Mouse (Mus musculus) frontal cortex, adult 2 months (tissue): ENCODE measurements around the gene Syt17. TPM values are rescaled to one million over a fixed set of nuclear protein-coding genes. Genes with fewer than 3 reads are reported as not detected.

Source experiments
- DNase-seq, 2 experiments: peaks; one replicate each; pipeline ENCODE4 v3.0.0; 2022; ENCODE audit warnings: low spot score in 1 of 2; ENCODE audit errors: extremely low spot score in 1 of 2
- polyA plus RNA-seq: library from polyadenylated mRNA; depleted of rRNA; stranded (reverse); fragments of >200 nt; gene quantifications from 2 replicates; pipeline ENCODE4 v1.2.3, GENCODE M21; 2012

The Syt17 gene
- polyA plus RNA-seq, 1 experiment: 81.7 TPM

DNA sequence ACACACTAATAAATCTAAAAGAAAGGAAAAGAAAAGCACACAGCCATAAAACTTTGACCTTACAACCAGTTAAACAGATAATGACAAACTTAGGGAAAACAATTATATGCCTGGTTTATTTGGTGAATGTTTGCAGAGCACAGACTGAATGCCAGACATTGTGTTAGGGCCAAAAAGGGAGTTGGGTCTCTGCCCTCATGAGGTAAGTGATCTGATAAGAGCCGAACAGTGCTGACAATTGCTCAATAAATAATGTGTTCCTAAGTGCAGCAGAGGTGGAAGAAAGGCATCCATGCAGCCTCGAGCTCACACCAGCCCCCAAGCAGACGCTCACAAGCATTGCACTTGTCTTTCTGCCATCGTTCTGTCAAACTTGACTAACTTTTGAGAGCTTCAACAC is 16.4 kb upstream of the Syt17 start:
- DNase-seq: no peak

DNA sequence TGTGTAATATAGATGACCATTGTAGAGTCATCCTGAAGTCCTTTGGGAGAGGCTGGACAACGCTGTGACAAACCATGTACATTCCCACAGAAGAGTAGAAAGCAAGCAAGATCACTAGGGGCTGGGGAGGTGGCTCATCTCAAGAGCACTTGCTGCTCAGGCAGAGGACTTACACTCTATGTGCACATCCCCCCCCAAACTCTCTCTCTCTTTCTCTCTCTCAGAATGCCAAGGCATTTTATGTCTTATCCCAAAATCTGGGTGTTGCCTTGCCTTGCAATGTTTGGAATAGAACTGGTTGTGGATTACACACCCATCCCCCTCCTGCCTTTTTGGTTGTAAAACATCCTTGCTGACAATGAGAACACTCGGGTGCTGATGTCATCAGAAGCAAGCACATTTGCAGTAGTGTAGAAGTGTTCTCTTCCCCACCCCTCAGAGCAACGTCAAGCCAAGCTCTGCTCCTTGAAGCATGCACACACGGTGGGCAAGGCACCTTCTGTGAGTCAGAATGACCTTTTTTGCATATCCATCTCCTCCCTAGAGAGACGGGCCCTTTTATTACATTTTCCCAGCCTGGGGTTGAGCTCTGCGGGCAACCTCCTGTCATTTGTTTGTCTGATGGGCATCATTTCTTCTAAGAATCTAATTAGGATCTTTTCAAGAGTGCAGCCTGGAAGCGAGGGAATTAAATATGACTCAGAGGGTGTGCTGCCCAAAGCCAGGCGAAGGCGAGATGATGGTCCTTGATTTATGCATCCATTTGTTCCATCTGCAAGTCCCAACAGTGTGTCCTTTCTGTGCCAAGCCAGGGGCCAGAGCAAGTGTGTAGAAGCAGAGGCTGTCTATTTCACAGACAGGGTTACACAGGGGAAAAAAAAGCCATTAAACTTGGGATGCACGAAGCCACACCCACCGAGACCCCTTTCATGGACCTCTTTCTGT is 15.1 kb upstream of the Syt17 start:
- no peak for DNase-seq

DNA sequence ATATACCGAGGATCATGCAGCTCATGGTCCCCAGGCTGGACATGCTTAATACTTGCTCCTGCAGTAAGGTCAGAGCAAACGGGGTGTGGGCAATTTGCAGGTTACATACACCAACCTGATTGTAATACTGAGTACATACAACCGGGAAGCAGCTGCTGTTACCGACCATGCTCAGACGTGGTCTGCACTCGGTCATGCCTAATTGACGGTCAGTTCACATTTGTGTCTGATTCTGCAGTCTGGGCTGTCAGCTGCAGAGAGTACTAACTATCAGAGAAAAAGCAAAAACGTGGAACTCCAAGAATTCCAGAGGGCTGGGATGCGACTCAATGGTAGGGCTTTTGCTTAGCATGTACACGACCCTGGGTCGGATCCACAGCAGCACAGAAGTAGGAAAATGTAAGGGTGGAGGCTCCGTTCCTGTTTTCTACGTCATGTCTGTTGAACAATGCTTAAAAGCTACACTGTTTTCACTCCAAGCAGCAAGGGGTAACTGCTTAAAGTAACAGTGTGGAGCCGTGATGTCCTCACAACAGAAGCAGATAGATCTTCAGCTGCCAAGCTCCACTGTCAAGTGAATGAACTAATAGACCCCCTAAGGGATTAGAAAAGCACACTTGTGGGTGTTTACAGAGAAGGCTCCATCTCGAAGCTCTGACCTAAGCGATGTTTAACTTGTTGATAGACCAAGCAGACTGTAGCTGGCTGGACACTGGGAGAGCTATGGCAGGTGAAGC is 13.5 kb upstream of the Syt17 start:
- DNase-seq: no peak

DNA sequence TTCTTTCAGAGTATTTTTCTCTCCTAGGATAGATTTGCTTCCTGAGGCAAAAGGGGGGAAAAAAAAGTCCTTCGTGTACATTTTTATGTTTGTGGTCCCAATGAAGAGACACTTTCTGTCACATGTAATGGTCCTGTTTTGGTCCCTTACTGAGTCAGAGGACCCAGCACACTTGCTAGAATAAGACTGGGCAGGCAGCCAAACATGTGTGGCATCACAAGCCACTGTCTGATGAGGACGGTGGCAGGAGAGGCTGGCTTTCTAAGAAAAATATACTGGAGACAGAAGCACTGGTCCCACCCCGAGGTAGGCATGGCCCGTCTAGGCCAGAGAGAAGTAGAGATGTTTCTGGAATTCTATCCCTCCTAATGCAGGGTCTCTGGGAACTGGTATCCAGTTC is 5.7 kb upstream of the Syt17 start:
- DNase-seq: no peak

DNA sequence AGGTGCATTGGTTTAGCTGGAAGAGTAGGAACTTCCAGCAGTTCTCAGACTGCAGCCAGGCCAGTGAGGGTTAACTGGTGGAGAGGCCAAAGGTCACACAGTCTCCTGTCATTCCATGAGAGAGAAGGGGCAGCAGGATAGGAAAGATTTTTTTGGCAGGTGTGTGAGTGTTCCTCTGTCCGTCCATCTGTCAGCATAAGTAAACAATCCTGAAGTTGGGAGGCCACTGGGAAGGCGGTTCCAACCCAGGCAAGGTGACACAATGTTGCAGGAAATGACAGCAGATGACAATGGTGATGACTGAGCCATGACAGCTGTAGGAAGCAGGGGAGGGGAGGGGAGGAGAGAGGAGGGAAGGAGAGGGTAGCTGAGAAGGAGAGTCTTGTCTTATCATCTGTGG is 4.9 kb upstream of the Syt17 start:
- no peak for DNase-seq

DNA sequence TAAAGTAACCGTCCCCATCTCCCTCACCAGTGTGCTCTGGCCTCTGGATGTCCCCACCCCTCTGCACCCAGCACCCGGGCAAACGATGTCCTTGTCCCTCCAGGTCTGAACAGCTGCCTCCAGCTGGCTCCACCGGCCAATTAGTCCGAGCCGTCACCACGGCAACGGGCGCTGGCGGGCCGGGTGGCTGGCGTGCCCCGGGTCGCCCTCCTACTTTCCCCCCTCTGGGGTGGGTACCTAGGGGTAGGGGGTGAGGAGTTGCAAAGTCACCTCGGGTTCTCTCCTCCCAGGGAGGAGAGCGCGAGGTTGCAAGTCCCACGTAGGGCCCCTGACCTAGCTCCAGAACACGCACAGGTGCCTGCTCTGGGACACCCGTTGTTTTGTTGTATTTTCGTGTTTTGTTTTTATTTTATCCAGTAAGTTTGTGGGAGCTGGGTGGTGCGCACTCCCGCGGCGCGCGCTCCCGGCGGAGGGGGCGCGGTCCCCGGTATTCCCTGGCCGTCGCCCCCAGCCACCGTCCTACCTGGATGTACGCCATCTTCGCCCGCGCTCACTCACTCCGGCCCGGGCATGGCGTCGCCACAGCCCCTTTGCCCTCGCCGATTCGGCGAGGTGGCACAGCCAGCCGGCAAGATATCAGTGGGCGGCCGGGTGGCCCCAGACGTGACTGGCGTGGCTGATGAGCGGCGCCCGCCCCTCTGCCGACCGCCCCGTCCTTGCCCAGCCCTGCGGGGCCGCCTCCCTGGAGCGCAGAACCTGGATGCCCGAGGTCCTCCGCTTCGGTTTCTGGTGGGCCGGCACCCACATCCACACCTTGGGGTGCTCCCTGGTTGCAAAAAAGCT is 510 bp downstream of the Syt17 start:
- DNase-seq: no peak

DNA sequence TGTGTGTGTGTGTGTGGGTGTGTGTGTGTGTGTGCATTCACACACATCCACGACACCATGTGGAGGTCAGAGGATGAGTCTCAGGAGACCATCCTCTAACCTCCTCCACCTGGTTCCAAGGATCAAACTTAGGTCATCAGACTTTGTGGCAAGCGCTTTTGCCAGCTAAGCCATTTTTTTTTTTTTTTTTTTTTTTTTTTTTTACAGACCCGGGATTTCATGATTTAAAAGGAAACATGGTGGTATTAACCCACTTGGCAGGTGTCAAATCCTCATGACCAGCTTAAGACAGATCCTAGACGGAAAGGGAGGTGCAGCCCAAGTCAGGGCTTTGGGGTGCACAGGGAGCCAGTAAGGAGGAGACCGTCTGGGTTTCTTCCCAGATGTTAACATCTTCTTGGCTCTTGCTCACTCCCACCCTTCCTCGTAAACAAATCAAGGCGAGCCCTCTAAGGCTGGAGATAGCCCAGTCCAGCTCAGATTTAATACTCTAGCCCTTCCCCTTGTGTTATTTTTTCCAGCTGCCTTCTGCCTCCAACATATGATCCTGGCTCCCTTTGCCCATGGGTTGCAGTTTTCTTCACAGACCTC is 4.0 kb downstream of the Syt17 start:
- DNase-seq: no peak

DNA sequence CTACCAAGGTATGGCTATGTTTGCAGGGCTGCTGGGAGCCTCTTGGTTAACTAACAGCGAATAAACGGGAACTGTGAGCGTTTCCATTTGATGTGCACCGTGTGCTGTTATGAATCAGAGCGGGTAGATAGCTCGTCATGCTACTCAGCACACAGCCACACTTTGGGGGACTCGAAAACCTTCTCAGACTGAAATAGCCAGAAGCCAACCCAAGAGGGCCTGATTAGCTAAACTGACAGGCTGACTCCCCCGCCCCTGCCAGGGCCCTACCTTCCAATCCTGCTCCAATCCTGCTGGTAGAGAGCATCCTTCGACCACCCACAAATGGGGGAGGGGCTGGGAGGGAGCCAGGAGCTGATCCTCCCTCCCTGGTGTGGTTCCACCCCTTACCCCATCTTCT is 4.7 kb downstream of the Syt17 start:
- DNase-seq: peak; percentile 45 to 57

DNA sequence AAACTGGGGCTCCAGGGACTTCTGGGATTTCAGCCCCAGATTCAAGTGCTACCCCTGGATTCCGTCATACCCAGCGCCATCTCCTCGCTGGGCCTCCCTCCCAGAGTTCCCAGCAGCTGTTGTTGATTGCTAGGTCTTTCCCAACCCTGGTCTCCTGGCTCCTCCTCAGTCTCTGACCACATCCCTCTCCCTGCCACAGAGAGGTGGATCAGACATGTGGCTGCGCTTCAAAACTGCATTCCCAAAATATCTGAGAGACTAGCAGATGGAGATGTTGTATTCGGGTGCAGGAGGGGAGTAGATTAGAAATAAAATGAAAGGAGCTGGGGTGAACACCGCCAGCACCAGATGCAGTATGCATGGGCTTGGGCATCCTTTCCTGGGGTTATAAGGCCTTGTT is 6.5 kb downstream of the Syt17 start:
- peak in 1 of 2 experiments; percentile 51 for DNase-seq

DNA sequence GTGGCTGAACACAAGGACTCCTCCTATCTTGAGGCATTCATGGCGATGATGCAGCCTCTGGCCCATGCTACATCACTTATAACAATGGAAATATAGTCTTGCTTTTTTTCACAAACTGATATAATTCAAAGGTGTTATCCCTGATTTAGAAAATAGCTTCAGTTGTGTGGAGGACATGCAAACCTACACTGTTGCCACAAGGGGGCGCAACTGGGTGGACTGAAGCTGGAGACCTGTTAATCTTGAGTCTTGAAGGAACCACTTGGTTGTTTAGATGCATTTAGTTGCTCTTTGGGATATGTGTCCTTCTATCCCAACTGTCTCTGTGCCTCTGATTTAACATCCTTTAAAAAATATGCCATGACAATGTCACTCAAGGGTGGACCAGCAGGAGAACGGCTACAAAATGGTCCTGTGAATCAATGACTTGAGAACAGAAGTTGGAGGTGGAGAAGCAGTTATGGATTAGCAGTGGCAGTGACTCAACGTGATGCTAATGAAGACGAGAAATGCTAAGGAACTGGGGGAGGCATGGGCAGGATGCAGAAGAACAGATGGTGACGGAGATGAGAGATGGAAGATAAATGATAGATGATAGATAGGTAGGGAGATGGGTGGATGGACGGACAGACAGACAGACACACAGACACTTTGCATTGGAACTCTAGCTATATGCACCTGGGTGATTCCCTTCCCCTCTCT is 10.8 kb downstream of the Syt17 start:
- DNase-seq: peak in 1 of 2 experiments; percentile 50

DNA sequence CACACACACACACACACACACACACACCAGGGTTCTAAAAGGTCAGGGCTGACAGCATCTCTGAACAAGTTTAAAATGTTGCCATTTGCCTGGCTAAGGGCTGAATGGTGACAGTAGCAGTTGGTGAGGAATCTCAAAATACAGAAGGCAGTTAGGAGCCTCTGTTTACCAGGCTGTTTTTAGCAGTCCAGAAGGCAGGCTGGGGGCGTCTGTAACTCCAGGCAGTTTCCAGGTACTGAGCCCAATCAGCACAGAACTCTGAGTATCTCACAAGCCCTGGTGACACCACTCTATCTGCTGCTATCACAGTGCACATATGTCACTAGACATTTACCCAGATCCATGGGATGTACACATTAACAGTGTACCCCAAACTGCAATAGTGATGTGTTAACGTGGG is 19.1 kb downstream of the Syt17 start:
- peak; percentile 82 to 88 for DNase-seq

DNA sequence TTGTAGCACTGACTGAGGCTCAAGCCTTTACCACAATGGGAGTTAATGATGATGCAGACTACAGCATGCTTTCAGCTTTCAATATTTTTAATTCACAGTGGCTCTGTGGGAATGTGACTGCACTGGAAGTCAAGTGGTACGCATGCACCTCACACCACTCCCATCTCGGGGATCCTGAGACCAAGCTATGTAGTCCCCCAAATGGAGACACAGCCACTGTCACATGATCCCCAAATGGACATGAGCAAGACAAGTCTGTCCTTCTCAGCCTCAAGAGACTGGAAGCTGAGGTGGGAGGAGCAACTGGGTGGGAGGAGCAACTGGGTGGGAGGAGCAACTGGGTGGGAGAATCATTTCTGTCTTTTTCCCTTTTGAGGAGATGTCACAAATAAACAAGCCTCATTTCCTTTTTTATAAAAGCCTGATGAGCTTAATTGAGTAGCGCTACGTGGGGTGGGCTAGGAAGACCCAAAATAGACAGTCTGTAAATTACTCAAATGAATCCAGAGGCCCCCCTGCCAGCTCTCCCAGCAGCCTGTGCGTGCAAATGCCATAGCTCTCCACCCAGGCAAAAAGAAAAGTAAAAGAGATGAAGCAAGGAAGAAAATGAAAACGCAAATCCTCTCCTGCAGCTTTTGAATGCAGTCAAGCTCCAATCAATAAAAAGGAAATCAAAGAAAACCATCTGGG is 28.4 kb downstream of the Syt17 start:
- DNase-seq: no peak

DNA sequence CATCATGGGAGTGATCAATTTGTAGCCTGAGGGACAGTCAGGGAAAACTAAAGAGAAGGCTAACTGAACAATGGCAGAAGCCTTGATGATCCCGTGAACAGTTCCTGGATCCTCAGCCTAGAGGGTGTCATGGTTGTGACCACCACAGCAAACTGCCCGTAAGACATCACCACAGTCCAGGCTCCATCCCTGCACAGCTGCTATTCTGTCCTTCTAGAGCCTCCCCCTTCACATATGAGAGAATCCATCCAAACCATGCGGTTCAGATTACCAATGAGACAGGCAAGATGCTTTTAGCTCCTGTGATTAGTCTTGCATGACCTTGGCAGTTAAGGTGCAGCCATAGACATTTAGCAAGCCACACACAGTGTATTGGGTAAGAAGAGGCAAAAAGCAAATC is 33.8 kb downstream of the Syt17 start:
- no peak for DNase-seq

DNA sequence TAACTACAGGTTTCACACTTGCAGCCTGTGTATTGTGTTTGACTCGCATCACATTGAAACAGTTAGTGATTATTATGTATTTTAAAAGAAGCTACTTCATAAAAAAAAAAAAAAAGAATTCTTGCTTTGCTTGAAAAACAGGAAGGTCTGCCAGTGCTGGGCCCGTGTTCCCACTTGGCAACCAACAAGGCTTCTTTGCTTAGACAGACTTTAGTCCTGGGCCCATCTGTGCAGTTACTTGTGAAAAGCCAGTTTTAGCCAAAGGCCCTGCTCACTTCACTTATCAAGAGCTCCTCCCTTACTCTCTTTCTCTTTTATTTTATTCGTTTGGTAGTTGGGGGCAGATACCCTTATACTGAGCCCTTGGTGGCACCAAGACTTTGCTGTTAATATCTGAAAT is 36.1 kb downstream of the Syt17 start:
- no peak for DNase-seq

DNA sequence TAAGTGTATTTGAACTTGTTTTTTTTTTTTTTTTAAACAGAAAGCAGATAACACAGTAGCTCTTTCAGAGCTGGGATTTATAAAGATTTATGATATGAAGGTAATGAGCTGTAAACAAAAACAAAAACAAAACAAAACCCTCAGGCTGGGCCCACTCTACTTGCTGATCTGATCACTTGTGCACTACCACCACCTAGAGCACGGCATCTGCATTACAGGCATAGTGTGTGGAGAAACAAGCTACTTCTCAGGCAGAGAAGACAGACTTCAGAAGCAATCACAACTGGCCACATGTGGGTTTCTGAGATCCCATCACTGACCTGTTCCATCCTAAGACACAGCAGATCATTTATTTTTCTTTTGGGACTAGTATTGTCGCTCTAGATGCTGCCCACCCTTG is 38.6 kb downstream of the Syt17 start:
- DNase-seq: peak in 1 of 2 experiments; percentile 44

DNA sequence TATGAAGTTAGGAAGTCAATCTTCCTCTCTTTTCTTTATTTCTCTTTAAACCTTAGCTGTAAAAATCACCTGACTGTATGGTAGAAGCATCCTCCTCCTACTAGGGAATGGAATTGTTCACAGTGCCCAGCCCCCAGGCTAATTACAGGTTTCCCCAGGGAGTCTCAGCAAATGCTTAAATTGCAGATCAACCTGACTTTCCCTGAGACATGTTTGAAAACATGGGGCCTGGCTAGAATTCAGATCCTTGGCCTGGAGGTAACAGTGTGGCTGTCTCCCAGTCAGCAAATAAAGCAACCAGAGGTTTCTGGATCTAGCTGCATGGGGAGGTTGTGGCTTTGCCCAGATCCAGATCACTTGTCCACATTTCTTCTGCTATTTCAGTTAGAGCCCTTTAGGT is 42.8 kb downstream of the Syt17 start:
- DNase-seq: no peak

DNA sequence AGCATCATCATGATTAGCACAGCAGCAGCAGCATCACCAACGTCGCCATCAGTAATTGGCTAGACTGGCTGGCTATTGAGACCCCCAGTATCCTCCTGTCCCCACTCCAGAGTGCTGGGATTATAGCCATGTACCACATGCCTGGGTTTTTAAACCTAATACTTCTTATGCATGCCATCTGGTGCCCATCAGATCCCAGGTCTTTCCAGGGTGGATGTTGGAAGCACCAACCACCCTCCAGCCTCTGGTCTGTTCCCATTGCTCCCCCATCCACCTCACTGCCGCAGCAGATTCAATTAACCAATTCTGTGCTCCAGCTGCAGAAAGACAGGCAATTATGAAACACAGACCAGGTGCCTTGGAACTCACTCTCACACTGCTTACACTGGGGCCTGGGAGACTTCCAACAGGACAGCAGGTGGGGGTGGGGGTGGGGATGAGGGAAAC is 45.4 kb downstream of the Syt17 start:
- DNase-seq: no peak

DNA sequence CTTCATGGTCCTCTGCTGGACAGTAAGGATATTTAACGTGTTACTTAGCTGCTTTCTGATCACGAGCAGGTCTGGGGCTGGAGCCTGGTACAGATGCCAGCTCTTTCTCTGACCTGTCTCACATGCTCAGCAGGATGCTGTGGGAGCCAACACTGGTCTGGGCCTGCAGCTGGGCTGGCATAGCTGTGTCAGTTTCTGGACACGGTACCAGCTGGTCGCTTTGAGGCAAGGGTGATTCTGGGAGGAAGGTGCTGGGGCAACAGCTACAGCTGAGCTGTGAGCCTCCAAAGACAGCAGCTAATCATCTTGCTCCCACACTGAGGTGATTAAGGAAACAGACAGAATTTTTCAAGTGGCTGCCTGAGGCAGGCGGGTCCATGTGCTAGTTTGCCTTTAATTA is 46.1 kb downstream of the Syt17 start:
- DNase-seq: no peak

DNA sequence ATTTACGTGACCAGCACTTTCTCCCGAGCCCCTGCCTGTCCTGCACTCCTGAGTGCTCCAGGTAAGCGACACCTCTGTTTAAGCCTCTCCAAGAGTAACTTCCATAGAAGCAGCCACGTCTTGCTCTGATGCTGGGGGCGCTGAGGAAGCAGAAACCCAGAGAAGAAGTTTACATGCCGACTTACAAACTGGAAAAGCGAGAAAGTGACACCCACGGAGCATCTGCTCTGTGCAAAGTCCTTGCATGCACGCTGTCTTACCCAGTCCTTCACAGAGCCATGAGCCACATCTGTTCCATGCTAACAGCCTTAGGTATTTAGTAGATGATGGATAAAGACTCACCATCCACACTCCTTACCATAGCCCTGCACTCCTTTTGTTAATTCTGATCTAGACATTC is 48.3 kb downstream of the Syt17 start:
- peak; percentile 82 to 90 for DNase-seq
